Mouse (Mus musculus): Measurements from ENCODE around the gene Lipt1. TPM values are rescaled to one million over a fixed set of nuclear protein-coding genes. Genes with fewer than 3 reads are reported as not detected.

The Lipt1 gene
- polyA plus RNA-seq, 1 experiment from 2014 or later, result 9.6 TPM

GRCm38 (mm10) chr1:37889206-37889605 lies 17.7 kb downstream of the Lipt1 start:
- no peak for DNase-seq (ENCODE audit: low spot score)
- H3K27me3 ChIP-seq (replicated peaks; ENCODE audit: control insufficient read depth, insufficient read depth, low read length), result no peaks in the 10 kb centered on the region
- H3K36me3 ChIP-seq (ENCODE audit: control insufficient read depth, insufficient read depth, low read length), result peaks cover 6% of the 10 kb centered on the region
- H3K4me2 ChIP-seq, result peak overlapping the region; percentile 83
- 78% methylated on average over 7 of the region's 7 CpGs for WGBS
- H3K9ac ChIP-seq (ENCODE audit: low read depth, low read length), result peak overlapping the region; percentile 68
- 0 out of 2 replicates have a peak, but pooled peaks cover 10% of the 10 kb centered on the region for H3K4me1 ChIP-seq (replicated peaks; ENCODE audit: control insufficient read depth, insufficient read depth, low read length)
- H3K27ac ChIP-seq (ENCODE audit: low read depth, low read length), result 0 out of 2 replicates have a peak overlapping the region, but pooled peaks have one; percentile 74
- peak overlapping the region; percentile 80 for H3K4me3 ChIP-seq (ENCODE audit: low read depth, low read length)
- ATAC-seq (replicated peaks; ENCODE audit: low FRiP score), result no peak; the same call in 1 of the 2 replicates
- H3K9me3 ChIP-seq (ENCODE audit: control insufficient read depth, low read length), result no peaks in the 10 kb centered on the region

DNA sequence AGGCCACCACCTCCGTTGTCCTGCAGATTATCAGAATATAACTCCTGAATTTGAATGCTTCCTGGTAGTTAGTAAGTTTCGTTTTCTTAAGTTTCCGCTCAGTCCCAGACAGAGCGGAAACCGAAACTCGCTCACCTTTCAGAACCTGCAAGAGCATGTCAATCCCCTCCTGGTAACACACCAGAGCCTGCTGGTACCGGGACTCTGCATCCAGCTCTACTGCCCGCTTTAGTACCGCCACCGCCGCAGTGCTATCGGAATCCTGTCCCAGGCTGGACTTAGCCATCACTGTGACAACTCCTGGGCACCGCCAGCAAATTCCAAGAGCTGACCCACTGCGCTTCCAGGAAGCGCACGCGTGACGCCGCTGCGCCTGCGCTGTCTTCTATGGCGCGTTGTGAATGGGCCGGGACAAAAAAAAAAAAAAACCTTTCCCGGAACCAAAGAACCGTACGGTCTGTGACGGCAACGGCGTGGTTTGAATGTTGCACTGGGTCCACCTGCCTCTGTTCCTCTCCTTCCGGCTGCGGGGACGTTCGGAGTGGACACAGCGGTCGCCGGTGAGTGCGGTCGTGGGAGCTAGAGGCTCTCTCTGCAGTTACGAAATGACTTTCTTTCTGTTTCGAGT lies 18.6 kb downstream of the Lipt1 start, which contains the start of the genes Mitd1 and Mrpl30:
TSS of gene Mitd1 (minus strand) at position 387 of the 628 bp plus-strand sequence.
TSS of gene Mrpl30 (plus strand) at position 453 of the 628 bp plus-strand sequence.
- DNase-seq (ENCODE audit: low spot score) (peak; percentile 89), ATAC-seq (replicated peaks; ENCODE audit: low FRiP score) (peak; percentile 91)
- Histone ChIP-seq H3K9me3 (ENCODE audit: control insufficient read depth, low read length) (no peaks in the 10 kb centered on the region), H3K4me2 (peak within 1 kb of the TSS; percentile 83), H3K4me3 (ENCODE audit: low read depth, low read length) (peak within 1 kb of the TSS; percentile 80), H3K4me1 (replicated peaks; ENCODE audit: control insufficient read depth, insufficient read depth, low read length) (0 out of 2 replicates have a peak, but pooled peaks cover 10% of the 10 kb centered on the region), H3K27ac (ENCODE audit: low read depth, low read length) (peak within 1 kb of the TSS; percentile 74), H3K9ac (ENCODE audit: low read depth, low read length) (peak within 1 kb of the TSS; percentile 68), H3K27me3 (replicated peaks; ENCODE audit: control insufficient read depth, insufficient read depth, low read length) (no peaks in the 10 kb centered on the region), H3K36me3 (ENCODE audit: control insufficient read depth, insufficient read depth, low read length) (peaks cover 7% of the 10 kb centered on the region; the same call in 1 of the 2 replicates)
- WGBS, result 0% methylated on average over 41 of the region's 41 CpGs

- no peak for DNase-seq (ENCODE audit: low spot score)
Observed at GRCm38 (mm10) chr1:37891400-37891799, 19.9 kb downstream of the Lipt1 start.

DNA sequence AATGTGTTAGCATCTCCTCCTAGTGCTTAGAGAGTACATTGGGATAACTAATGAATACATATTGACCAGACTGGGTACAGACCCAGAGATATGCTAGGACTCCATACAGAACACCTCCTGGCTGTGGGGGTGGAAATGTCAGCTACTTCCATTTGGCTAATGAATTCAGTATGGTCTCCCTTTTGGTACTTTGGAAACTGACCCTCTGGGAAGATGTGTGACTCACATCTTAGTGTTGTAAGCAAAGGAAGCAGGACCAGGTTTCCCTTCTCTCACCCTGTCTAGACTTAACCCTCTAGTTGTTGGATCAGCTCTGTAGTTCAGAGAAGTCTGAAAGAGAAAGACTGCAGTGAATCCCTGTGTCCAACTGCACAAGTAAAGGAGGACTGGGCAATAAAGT lies 23.1 kb downstream of the Lipt1 start:
- Histone ChIP-seq H3K27me3 (replicated peaks; ENCODE audit: control insufficient read depth, insufficient read depth, low read length) (no peaks in the 10 kb centered on the region), H3K9ac (ENCODE audit: low read depth, low read length) (no peak overlapping the region), H3K4me3 (ENCODE audit: low read depth, low read length) (no peak overlapping the region), H3K9me3 (ENCODE audit: control insufficient read depth, low read length) (no peaks in the 10 kb centered on the region), H3K27ac (ENCODE audit: low read depth, low read length) (no peak overlapping the region), H3K36me3 (ENCODE audit: control insufficient read depth, insufficient read depth, low read length) (peaks cover 32% of the 10 kb centered on the region), H3K4me1 (replicated peaks; ENCODE audit: control insufficient read depth, insufficient read depth, low read length) (0 out of 2 replicates have a peak, but pooled peaks cover 3% of the 10 kb centered on the region), H3K4me2 (no peak overlapping the region)
- ATAC-seq (replicated peaks; ENCODE audit: low FRiP score), result no peak
- DNase-seq (ENCODE audit: low spot score), result no peak

More at GRCm38 (mm10) chr1:37891400-37891799, 19.9 kb downstream of the Lipt1 start:
- H3K27me3 ChIP-seq (replicated peaks; ENCODE audit: control insufficient read depth, insufficient read depth, low read length), result no peaks in the 10 kb centered on the region
- H3K27ac ChIP-seq (ENCODE audit: low read depth, low read length), result no peak overlapping the region
- H3K4me3 ChIP-seq (ENCODE audit: low read depth, low read length), result peak overlapping the region; percentile 80
- 0 out of 2 replicates have a peak, but pooled peaks cover 10% of the 10 kb centered on the region for H3K4me1 ChIP-seq (replicated peaks; ENCODE audit: control insufficient read depth, insufficient read depth, low read length)
- H3K9ac ChIP-seq (ENCODE audit: low read depth, low read length), result peak overlapping the region; percentile 68
- WGBS, result 61% methylated on average over 3 of the region's 3 CpGs
- no peak for ATAC-seq (replicated peaks; ENCODE audit: low FRiP score)
- peaks cover 12% of the 10 kb centered on the region; the same call in 1 of the 2 replicates for H3K36me3 ChIP-seq (ENCODE audit: control insufficient read depth, insufficient read depth, low read length)
- peak overlapping the region; percentile 83 for H3K4me2 ChIP-seq
- H3K9me3 ChIP-seq (ENCODE audit: control insufficient read depth, low read length), result no peaks in the 10 kb centered on the region

DNA sequence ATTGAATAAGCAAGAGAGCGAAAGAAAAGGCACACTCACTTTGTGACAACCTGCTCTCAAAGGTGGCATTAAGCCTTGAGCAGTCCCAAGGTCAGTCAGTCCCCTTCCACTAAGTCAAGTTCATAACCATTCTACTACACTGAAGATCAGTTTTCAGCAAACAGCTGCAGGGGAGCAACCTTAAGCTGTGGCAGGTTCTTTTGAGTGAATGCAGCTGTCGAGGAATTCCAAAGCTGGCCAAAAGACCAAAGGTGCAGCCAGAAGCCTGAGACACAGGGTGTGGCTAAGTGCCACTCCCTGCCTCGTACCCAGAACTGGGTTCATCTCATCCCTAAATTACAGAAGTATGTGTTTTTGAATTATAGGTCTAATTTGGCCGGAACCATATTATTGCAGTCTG lies 28.3 kb downstream of the Lipt1 start:
- no peak for ATAC-seq (replicated peaks; ENCODE audit: low FRiP score)
- Histone ChIP-seq H3K36me3 (ENCODE audit: control insufficient read depth, insufficient read depth, low read length) (peaks cover 27% of the 10 kb centered on the region), H3K4me1 (replicated peaks; ENCODE audit: control insufficient read depth, insufficient read depth, low read length) (no peaks in the 10 kb centered on the region), H3K27me3 (replicated peaks; ENCODE audit: control insufficient read depth, insufficient read depth, low read length) (no peaks in the 10 kb centered on the region), H3K9ac (ENCODE audit: low read depth, low read length) (no peak overlapping the region), H3K4me2 (no peak overlapping the region), H3K27ac (ENCODE audit: low read depth, low read length) (no peak overlapping the region), H3K9me3 (ENCODE audit: control insufficient read depth, low read length) (no peaks in the 10 kb centered on the region), H3K4me3 (ENCODE audit: low read depth, low read length) (no peak overlapping the region)
- WGBS, result 83% methylated on average over 4 of the region's 4 CpGs
- no peak for DNase-seq (ENCODE audit: low spot score)

- H3K9ac ChIP-seq (ENCODE audit: low read depth, low read length), result no peak overlapping the region
- H3K9me3 ChIP-seq (ENCODE audit: control insufficient read depth, low read length), result no peaks in the 10 kb centered on the region
- H3K27me3 ChIP-seq (replicated peaks; ENCODE audit: control insufficient read depth, insufficient read depth, low read length), result no peaks in the 10 kb centered on the region
- ATAC-seq (replicated peaks; ENCODE audit: low FRiP score), result 0 out of 2 replicates have a peak, but pooled peaks have one; percentile 41
- H3K4me2 ChIP-seq, result no peak overlapping the region
- WGBS, result 58% methylated on average over 6 of the region's 6 CpGs
- no peaks in the 10 kb centered on the region for H3K4me1 ChIP-seq (replicated peaks; ENCODE audit: control insufficient read depth, insufficient read depth, low read length)
- no peak overlapping the region for H3K4me3 ChIP-seq (ENCODE audit: low read depth, low read length)
- H3K36me3 ChIP-seq (ENCODE audit: control insufficient read depth, insufficient read depth, low read length), result peaks cover 25% of the 10 kb centered on the region
- no peak overlapping the region for H3K27ac ChIP-seq (ENCODE audit: low read depth, low read length)
- no peak for DNase-seq (ENCODE audit: low spot score)
Observed at GRCm38 (mm10) chr1:37900288-37900687, 28.8 kb downstream of the Lipt1 start.

DNA sequence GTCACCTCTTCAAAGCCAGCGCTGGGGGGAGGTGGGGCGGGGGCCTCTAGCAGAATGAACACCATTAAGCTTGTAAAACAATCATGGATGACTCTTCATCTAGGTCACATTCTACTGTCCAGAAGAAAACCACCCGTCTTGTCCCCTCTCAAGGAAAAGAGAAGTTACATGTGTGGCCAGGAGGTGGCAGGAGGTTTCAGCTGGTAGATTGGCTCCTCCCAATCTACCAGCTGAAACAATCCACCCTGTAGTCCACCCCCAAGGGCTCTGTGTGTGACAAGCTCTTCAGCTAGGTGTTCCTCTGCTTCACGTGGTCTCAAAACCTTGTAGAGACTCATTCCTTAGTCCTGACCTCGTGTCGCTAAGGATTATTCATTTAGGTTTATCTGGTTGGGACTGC lies 31.6 kb downstream of the Lipt1 start:
- ATAC-seq (replicated peaks; ENCODE audit: low FRiP score), result no peak
- H3K4me3 ChIP-seq (ENCODE audit: low read depth, low read length), result no peak overlapping the region
- H3K9ac ChIP-seq (ENCODE audit: low read depth, low read length), result no peak overlapping the region
- H3K36me3 ChIP-seq (ENCODE audit: control insufficient read depth, insufficient read depth, low read length), result peaks cover 11% of the 10 kb centered on the region
- DNase-seq (ENCODE audit: low spot score), result no peak
- no peak overlapping the region for H3K4me2 ChIP-seq
- H3K9me3 ChIP-seq (ENCODE audit: control insufficient read depth, low read length), result no peaks in the 10 kb centered on the region
- no peaks in the 10 kb centered on the region for H3K27me3 ChIP-seq (replicated peaks; ENCODE audit: control insufficient read depth, insufficient read depth, low read length)
- no peaks in the 10 kb centered on the region for H3K4me1 ChIP-seq (replicated peaks; ENCODE audit: control insufficient read depth, insufficient read depth, low read length)
- 34% methylated on average over 6 of the region's 6 CpGs for WGBS
- H3K27ac ChIP-seq (ENCODE audit: low read depth, low read length), result no peak overlapping the region

- H3K36me3 ChIP-seq (ENCODE audit: control insufficient read depth, insufficient read depth, low read length), result no peaks in the 10 kb centered on the region
- H3K4me2 ChIP-seq, result no peak overlapping the region
- DNase-seq (ENCODE audit: low spot score) (no peak), ATAC-seq (replicated peaks; ENCODE audit: low FRiP score) (no peak)
- no peaks in the 10 kb centered on the region; the same call in 1 of the 2 replicates for H3K27me3 ChIP-seq (replicated peaks; ENCODE audit: control insufficient read depth, insufficient read depth, low read length)
- H3K4me3 ChIP-seq (ENCODE audit: low read depth, low read length), result no peak overlapping the region
- H3K9ac ChIP-seq (ENCODE audit: low read depth, low read length), result no peak overlapping the region
- 76% methylated on average over 2 of the region's 2 CpGs for WGBS
- no peaks in the 10 kb centered on the region for H3K9me3 ChIP-seq (ENCODE audit: control insufficient read depth, low read length)
- H3K4me1 ChIP-seq (replicated peaks; ENCODE audit: control insufficient read depth, insufficient read depth, low read length), result no peaks in the 10 kb centered on the region
- no peak overlapping the region for H3K27ac ChIP-seq (ENCODE audit: low read depth, low read length)
Observed at GRCm38 (mm10) chr1:37912751-37913150, 41.2 kb downstream of the Lipt1 start.

GRCm38 (mm10) chr1:37916393-37916792 lies 44.9 kb downstream of the Lipt1 start, which contains the start of gene Lyg2:
Gene Lyg2 (minus strand): TSS chr1:37916493.
- Histone ChIP-seq H3K27ac (ENCODE audit: low read depth, low read length) (no peak within 1 kb of the TSS), H3K27me3 (replicated peaks; ENCODE audit: control insufficient read depth, insufficient read depth, low read length) (no peaks in the 10 kb centered on the region), H3K9me3 (ENCODE audit: control insufficient read depth, low read length) (no peaks in the 10 kb centered on the region), H3K9ac (ENCODE audit: low read depth, low read length) (no peak within 1 kb of the TSS), H3K4me2 (no peak within 1 kb of the TSS), H3K4me3 (ENCODE audit: low read depth, low read length) (no peak within 1 kb of the TSS), H3K36me3 (ENCODE audit: control insufficient read depth, insufficient read depth, low read length) (no peaks in the 10 kb centered on the region), H3K4me1 (replicated peaks; ENCODE audit: control insufficient read depth, insufficient read depth, low read length) (no peaks in the 10 kb centered on the region)
- WGBS, result 68% methylated on average over 5 of the region's 5 CpGs
- no peak for DNase-seq (ENCODE audit: low spot score)
- ATAC-seq (replicated peaks; ENCODE audit: low FRiP score), result no peak
